Mouse (Mus musculus) liver, adult (tissue): ENCODE results near the gene Dtx3.

ENCODE experiments used
- GATA4 ChIP-seq: IDR thresholded peaks from 2 replicates; pipeline ENCODE4 v1.6.1; 2014; ENCODE audit warnings: mild to moderate bottlenecking, low read length; ENCODE audit not compliant: insufficient replicate concordance

Dtx3 gene

DNA sequence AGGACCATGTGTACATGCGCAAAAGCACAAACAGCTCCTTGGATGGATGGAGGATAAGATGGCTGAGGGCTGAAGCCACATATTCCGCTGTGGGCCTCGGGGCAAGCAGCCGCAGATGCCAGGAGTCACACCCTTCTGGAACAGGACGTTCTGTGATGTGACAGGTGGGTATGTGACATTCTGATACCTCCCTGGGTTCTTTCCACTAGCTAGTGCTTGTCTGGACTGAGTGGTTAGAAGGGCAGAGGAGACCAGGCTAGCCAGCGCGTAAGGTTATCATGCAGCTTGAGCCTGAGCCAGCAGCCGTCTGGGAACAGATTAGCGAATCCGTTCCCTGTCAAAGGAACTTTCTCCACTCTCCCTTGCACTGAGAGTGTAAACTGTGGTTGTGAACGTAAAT, 54.6 kb downstream of the Dtx3 start:
- TF ChIP-seq GATA4: no peak
